Mouse (Mus musculus) embryonic facial prominence, embryonic 12.5 days (tissue): ENCODE data around the gene Agfg1. TPM values are rescaled to one million over a fixed set of nuclear protein-coding genes. Genes with fewer than 3 reads are reported as not detected.

Experiments
- ATAC-seq: fragments of 200-750 bp; cut with Nextera tagmentation; 2 replicates; pipeline ENCODE4 v1.8.0; 2017; ENCODE audit not compliant: insufficient number of reproducible peaks, insufficient read depth, low FRiP score, low TSS enrichment
- H3K27ac ChIP-seq: fragments of 300-500 bp; sonication (generic); 2 replicates; pipeline ENCODE4 v1.5.1; 2016; ENCODE audit warnings: mild to moderate bottlenecking
- H3K27me3 ChIP-seq: fragments of 300-500 bp; sonication (generic); 2 replicates; pipeline ENCODE4 v1.6.1; 2016; ENCODE audit warnings: mild to moderate bottlenecking, moderate library complexity
- H3K36me3 ChIP-seq: fragments of 300-500 bp; sonication (generic); 2 replicates; pipeline ENCODE4 v1.6.1; 2016; ENCODE audit warnings: mild to moderate bottlenecking
- H3K4me1 ChIP-seq: fragments of 300-500 bp; sonication (generic); 2 replicates; pipeline ENCODE4 v1.6.1; 2016
- H3K4me2 ChIP-seq: fragments of 300-500 bp; sonication (generic); replicated peaks from 2 replicates; pipeline ENCODE4 v1.6.1; 2016; ENCODE audit warnings: mild to moderate bottlenecking, moderate library complexity
- H3K4me3 ChIP-seq: fragments of 300-500 bp; sonication (generic); 2 replicates; pipeline ENCODE4 v1.5.1; 2016; ENCODE audit warnings: mild to moderate bottlenecking
- H3K9ac ChIP-seq: fragments of 300-500 bp; sonication (generic); 2 replicates; pipeline ENCODE4 v1.6.1; 2016; ENCODE audit warnings: mild to moderate bottlenecking, moderate library complexity
- H3K9me3 ChIP-seq: fragments of 300-500 bp; sonication (generic); 2 replicates; pipeline ENCODE4 v1.6.1; 2016; ENCODE audit warnings: mild to moderate bottlenecking, moderate library complexity
- WGBS: fragments of 180-500 bp; shearing (Covaris S2); methylation state at CpG from one replicate; pipeline ENCODE4 v1.1.7; 2016; 5-methylcytosine and 5-hydroxymethylcytosine counted together
- polyA plus RNA-seq: library from polyadenylated mRNA; unstranded; fragments of >200 nt; fragmentation: Nextera tagmentation; extraction: Ambion mirVana; gene quantifications from 2 replicates; pipeline ENCODE4 v1.2.1, GENCODE M21; 2016

The Agfg1 gene
- polyA plus RNA-seq, 1 experiment from 2014 or later = 39.5 TPM

- H3K9ac ChIP-seq = no peak overlapping the region
- no peak overlapping the region for H3K4me3 ChIP-seq
- H3K4me2 ChIP-seq = no peak overlapping the region
- H3K27me3 ChIP-seq = no peaks in the 10 kb centered on the region
- WGBS = 92% methylated on average over 1 of the region's 1 CpGs
- no peak for ATAC-seq
- no peaks in the 10 kb centered on the region for H3K9me3 ChIP-seq
- no peaks in the 10 kb centered on the region for H3K4me1 ChIP-seq
- H3K27ac ChIP-seq = no peak overlapping the region
- H3K36me3 ChIP-seq = no peaks in the 10 kb centered on the region
These were observed 35.2 kb upstream of the Agfg1 start for GRCm38 (mm10) chr1:82804059-82804458.

- H3K9me3 ChIP-seq = no peaks in the 10 kb centered on the region
- H3K27me3 ChIP-seq = no peaks in the 10 kb centered on the region
- no peaks in the 10 kb centered on the region for H3K4me1 ChIP-seq
- H3K9ac ChIP-seq = no peak overlapping the region
- no peak overlapping the region for H3K4me2 ChIP-seq
- ATAC-seq = no peak
- WGBS = 71% methylated on average over 8 of the region's 8 CpGs
- H3K27ac ChIP-seq = no peak overlapping the region
- no peak overlapping the region for H3K4me3 ChIP-seq
- H3K36me3 ChIP-seq = no peaks in the 10 kb centered on the region
These were observed 32.9 kb upstream of the Agfg1 start for GRCm38 (mm10) chr1:82806391-82806790.

GRCm38 (mm10) chr1:82807206-82807605 is 32.1 kb upstream of the Agfg1 start:
- 88% methylated on average over 7 of the region's 7 CpGs for WGBS
- H3K4me3 ChIP-seq = no peak overlapping the region

GRCm38 (mm10) chr1:82808564-82808963 is 30.7 kb upstream of the Agfg1 start:
- Histone ChIP-seq H3K4me3 (no peak overlapping the region), H3K9me3 (no peaks in the 10 kb centered on the region), H3K27me3 (no peaks in the 10 kb centered on the region), H3K4me1 (no peaks in the 10 kb centered on the region), H3K36me3 (no peaks in the 10 kb centered on the region), H3K9ac (no peak overlapping the region), H3K4me2 (no peak overlapping the region), H3K27ac (no peak overlapping the region)
- 34% methylated on average over 3 of the region's 3 CpGs for WGBS
- no peak for ATAC-seq

More at GRCm38 (mm10) chr1:82807206-82807605, 32.1 kb upstream of the Agfg1 start:
- no peak overlapping the region for H3K9ac ChIP-seq
- H3K27ac ChIP-seq = no peak overlapping the region
- H3K36me3 ChIP-seq = no peaks in the 10 kb centered on the region
- H3K4me2 ChIP-seq = no peak overlapping the region
- H3K9me3 ChIP-seq = no peaks in the 10 kb centered on the region
- H3K4me1 ChIP-seq = no peaks in the 10 kb centered on the region
- H3K27me3 ChIP-seq = no peaks in the 10 kb centered on the region
- no peak for ATAC-seq

GRCm38 (mm10) chr1:82811766-82812165 is 27.5 kb upstream of the Agfg1 start:
- WGBS = 76% methylated on average over 1 of the region's 1 CpGs
- Histone ChIP-seq H3K36me3 (no peaks in the 10 kb centered on the region), H3K4me2 (no peak overlapping the region), H3K27me3 (no peaks in the 10 kb centered on the region), H3K9ac (no peak overlapping the region), H3K9me3 (no peaks in the 10 kb centered on the region), H3K27ac (no peak overlapping the region), H3K4me1 (no peaks in the 10 kb centered on the region), H3K4me3 (no peak overlapping the region)
- no peak for ATAC-seq

- Histone ChIP-seq H3K9me3 (no peaks in the 10 kb centered on the region), H3K4me2 (no peak overlapping the region), H3K4me1 (peaks cover 4% of the 10 kb centered on the region; the same call in 1 of the 2 replicates), H3K9ac (no peak overlapping the region), H3K4me3 (no peak overlapping the region), H3K27ac (no peak overlapping the region), H3K27me3 (no peaks in the 10 kb centered on the region), H3K36me3 (no peaks in the 10 kb centered on the region)
- WGBS = 73% methylated on average over 17 of the region's 17 CpGs
- ATAC-seq = no peak
These were observed 23.2 kb upstream of the Agfg1 start for GRCm38 (mm10) chr1:82815941-82816716.

GRCm38 (mm10) chr1:82819366-82819765 is 19.9 kb upstream of the Agfg1 start:
- Histone ChIP-seq H3K36me3 (no peaks in the 10 kb centered on the region), H3K4me3 (no peak overlapping the region)
- 51% methylated on average over 10 of the region's 10 CpGs for WGBS

GRCm38 (mm10) chr1:82820179-82820578 is 19.1 kb upstream of the Agfg1 start:
- no peak overlapping the region for H3K9ac ChIP-seq

More at GRCm38 (mm10) chr1:82819366-82819765, 19.9 kb upstream of the Agfg1 start:
- no peak overlapping the region for H3K9ac ChIP-seq
- no peaks in the 10 kb centered on the region for H3K27me3 ChIP-seq
- no peak overlapping the region for H3K27ac ChIP-seq
- H3K4me1 ChIP-seq = peaks cover 4% of the 10 kb centered on the region; the same call in 1 of the 2 replicates
- H3K4me2 ChIP-seq = no peak overlapping the region
- H3K9me3 ChIP-seq = no peaks in the 10 kb centered on the region
- no peak for ATAC-seq

GRCm38 (mm10) chr1:82820626-82821186 is 18.6 kb upstream of the Agfg1 start:
- H3K4me2 ChIP-seq = no peak overlapping the region
- no peak overlapping the region for H3K4me3 ChIP-seq
- no peaks in the 10 kb centered on the region for H3K27me3 ChIP-seq
- ATAC-seq = no peak
- H3K9ac ChIP-seq = no peak overlapping the region
- H3K4me1 ChIP-seq = peaks cover 4% of the 10 kb centered on the region; the same call in 1 of the 2 replicates
- H3K27ac ChIP-seq = no peak overlapping the region
- H3K36me3 ChIP-seq = no peaks in the 10 kb centered on the region
- H3K9me3 ChIP-seq = no peaks in the 10 kb centered on the region
- 80% methylated on average over 3 of the region's 3 CpGs for WGBS

More at GRCm38 (mm10) chr1:82820179-82820578, 19.1 kb upstream of the Agfg1 start:
- no peaks in the 10 kb centered on the region for H3K9me3 ChIP-seq
- no peak for ATAC-seq
- no peaks in the 10 kb centered on the region for H3K27me3 ChIP-seq
- WGBS = 64% methylated on average over 15 of the region's 15 CpGs
- peaks cover 4% of the 10 kb centered on the region; the same call in 1 of the 2 replicates for H3K4me1 ChIP-seq
- H3K36me3 ChIP-seq = no peaks in the 10 kb centered on the region
- H3K4me3 ChIP-seq = no peak overlapping the region
- H3K27ac ChIP-seq = no peak overlapping the region
- H3K4me2 ChIP-seq = no peak overlapping the region

- no peak overlapping the region for H3K4me2 ChIP-seq
- no peak overlapping the region for H3K27ac ChIP-seq
- H3K27me3 ChIP-seq = no peaks in the 10 kb centered on the region
- no peak overlapping the region for H3K9ac ChIP-seq
- no peak overlapping the region for H3K4me3 ChIP-seq
- no peaks in the 10 kb centered on the region for H3K9me3 ChIP-seq
- 87% methylated on average over 3 of the region's 3 CpGs for WGBS
- ATAC-seq = no peak
- H3K36me3 ChIP-seq = no peaks in the 10 kb centered on the region
- H3K4me1 ChIP-seq = peaks cover 4% of the 10 kb centered on the region; the same call in 1 of the 2 replicates
These were observed 17.4 kb upstream of the Agfg1 start for GRCm38 (mm10) chr1:82821846-82822245.

GRCm38 (mm10) chr1:82824147-82824546 is 15.1 kb upstream of the Agfg1 start:
- 88% methylated on average over 6 of the region's 6 CpGs for WGBS
- ATAC-seq = no peak
- Histone ChIP-seq H3K27me3 (no peaks in the 10 kb centered on the region), H3K4me1 (peaks cover 4% of the 10 kb centered on the region; the same call in 1 of the 2 replicates), H3K36me3 (no peaks in the 10 kb centered on the region), H3K27ac (no peak overlapping the region), H3K9me3 (no peaks in the 10 kb centered on the region), H3K4me2 (no peak overlapping the region), H3K4me3 (no peak overlapping the region), H3K9ac (no peak overlapping the region)

- no peaks in the 10 kb centered on the region for H3K4me1 ChIP-seq
- no peak overlapping the region for H3K4me2 ChIP-seq
- ATAC-seq = no peak
- no peaks in the 10 kb centered on the region for H3K27me3 ChIP-seq
- H3K9ac ChIP-seq = no peak overlapping the region
- H3K27ac ChIP-seq = no peak overlapping the region
- 65% methylated on average over 2 of the region's 2 CpGs for WGBS
- H3K4me3 ChIP-seq = no peak overlapping the region
- H3K36me3 ChIP-seq = no peaks in the 10 kb centered on the region
- H3K9me3 ChIP-seq = no peaks in the 10 kb centered on the region
These were observed 14.0 kb upstream of the Agfg1 start for GRCm38 (mm10) chr1:82825256-82825655.
